Mouse (Mus musculus) testis, adult 2 months (tissue): ENCODE data around the gene Unc119.

Experiments
- CTCF ChIP-seq: fragments of 200-500 bp; IDR thresholded peaks from 2 replicates; pipeline ENCODE4 v1.5.1; 2012; ENCODE audit warnings: low read depth, mild to moderate bottlenecking, inconsistent platforms, low read length, moderate library complexity; ENCODE audit not compliant: control insufficient read depth, insufficient read depth, insufficient replicate concordance
- POLR2A ChIP-seq: fragments of 200-500 bp; IDR thresholded peaks from 2 replicates; pipeline ENCODE4 v1.6.1; 2012; ENCODE audit warnings: low read depth, mild to moderate bottlenecking, inconsistent platforms, low read length, moderate library complexity; ENCODE audit not compliant: control insufficient read depth

DNA sequence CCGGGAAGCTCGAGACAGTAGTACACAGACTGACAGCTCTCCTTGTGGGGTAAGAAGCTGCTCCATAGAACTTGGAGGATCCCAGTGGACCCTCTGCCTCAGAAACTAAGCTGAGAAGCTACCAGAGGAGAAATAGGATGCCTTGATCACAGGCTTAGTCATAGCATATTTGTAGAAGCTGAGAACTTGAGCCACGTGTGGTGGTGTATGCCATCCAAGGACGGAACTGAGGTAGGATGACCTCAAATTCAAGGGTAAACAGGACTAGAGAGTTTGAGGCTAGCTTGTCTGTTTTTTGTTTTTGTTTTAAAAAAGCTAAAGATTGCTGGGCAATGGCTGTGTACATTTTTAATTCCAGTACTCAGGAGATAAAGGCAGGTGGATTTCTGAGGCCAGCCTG is 38.0 kb upstream of the Unc119 start:
- TF ChIP-seq POLR2A (no peak), CTCF (no peak)
